Mouse (Mus musculus): Measurements from ENCODE around the gene Olfr322.

DNA sequence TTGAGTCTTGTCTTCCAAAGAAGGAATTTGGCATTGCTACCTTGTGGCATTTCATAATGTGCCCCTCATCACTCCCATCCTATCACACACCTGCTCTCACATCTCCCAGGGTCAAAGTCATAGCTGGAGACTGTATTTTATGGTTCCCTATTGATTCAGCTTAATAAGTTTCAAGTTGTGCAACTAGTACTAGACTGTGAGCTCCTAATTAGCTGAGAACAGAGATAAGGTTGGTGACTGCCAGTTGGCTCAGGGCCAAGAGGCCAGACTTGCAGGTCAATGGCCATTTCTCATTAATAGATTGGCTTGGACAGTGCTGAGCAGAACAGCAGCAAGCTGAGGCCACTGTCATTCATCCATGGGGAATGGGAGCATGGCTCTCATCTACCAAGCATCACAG is 44.1 kb upstream of the Olfr322 start:
- TF ChIP-seq GATA1 (IDR thresholded peaks at IDR 0.05; ENCODE audit: borderline replicate concordance, low read length) (no peak), FLI1 (IDR thresholded peaks at IDR 0.05; ENCODE audit: low read length) (no peak)
